Mouse (Mus musculus): Measurements from ENCODE around the gene Bpifb3.

Gene Bpifb3

DNA sequence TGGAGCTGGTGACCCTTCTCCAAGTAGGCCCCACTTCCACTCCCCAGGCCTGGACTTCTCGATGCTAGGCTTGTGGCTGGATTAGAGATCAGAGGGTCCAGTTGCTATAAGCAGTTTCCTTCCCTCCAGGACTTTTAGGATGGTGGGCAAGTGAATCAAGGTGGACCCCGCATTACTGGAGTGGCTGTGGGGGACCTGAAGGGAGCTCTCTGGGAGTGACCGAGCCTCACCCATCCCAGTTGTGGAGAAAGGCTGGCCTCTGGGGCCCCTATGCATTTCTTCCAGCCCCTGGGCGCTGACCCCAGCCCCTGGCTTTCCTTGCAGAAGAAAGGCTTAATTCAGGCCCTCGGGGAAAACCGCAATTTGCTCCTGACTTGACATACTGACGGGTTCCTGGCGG is at the start of gene Bpifb3:
TSS of gene Bpifb3 (plus strand) at position 301 of the 400 bp plus-strand sequence.
- WGBS = 82% methylated on average over 8 of the region's 8 CpGs

DNA sequence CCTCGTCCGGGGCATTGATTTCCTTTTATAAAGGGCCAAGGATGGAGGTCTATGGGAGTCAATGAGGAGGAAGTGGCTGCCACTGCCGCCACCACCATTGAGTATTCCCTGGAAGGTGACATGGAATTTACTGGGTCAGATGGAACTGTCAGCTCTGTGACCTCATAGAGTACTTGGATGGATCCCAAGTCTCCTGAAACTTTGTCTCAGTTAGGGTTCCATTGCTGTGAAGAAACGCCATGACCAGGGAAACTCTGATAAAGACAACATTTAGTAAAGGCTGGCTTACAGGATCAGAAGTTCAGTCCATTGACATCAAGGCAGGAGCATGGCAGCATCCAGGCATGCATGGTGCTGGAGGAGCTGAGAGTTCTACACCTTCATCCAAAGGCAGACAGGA is 47.0 kb upstream of the Bpifb3 start, which contains the start of gene Sun5:
TSS of gene Sun5 (minus strand) at position 101 of the 400 bp plus-strand sequence.
- WGBS = 88% methylated on average over 4 of the region's 4 CpGs

- 86% methylated on average over 9 of the region's 9 CpGs for whole genome bisulfite sequencing
These were observed 43.3 kb upstream of the Bpifb3 start, which contains the start of gene Bpifb2 for GRCm38 (mm10) chr2:153874745-153875144. Gene Bpifb2, plus strand, starts transcription at chr2:153875045.

DNA sequence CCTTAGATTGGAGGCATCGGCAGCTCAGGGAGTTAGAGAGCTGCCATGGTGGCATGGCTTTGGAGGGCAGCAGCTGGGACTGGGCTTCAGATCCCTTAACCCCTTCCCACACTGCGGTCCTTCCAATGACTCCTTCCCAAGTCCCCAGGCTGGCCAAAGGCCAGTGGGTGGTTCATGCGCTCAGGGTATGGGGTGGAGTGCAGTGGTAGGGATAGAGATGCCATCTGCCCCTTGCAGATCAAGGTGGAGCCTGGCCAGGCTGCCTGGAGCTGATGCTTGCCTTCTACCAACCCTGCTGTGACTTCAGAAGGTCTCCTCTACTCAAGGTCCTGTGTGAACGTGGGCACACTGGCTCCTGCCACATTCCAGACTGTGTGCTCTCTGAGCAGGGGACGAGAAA is 18.9 kb upstream of the Bpifb3 start:
- WGBS = 86% methylated on average over 5 of the region's 5 CpGs

- 76% methylated on average over 4 of the region's 4 CpGs for WGBS
These were observed 17.9 kb upstream of the Bpifb3 start, which contains the start of gene Bpifb6 for GRCm38 (mm10) chr2:153900088-153900487. Gene Bpifb6, plus strand, starts transcription at chr2:153900388.

GRCm38 (mm10) chr2:153902726-153903125 is 15.3 kb upstream of the Bpifb3 start:
- 83% methylated on average over 6 of the region's 6 CpGs for WGBS

GRCm38 (mm10) chr2:153906626-153907025 is 11.4 kb upstream of the Bpifb3 start:
- 91% methylated on average over 4 of the region's 4 CpGs for WGBS

DNA sequence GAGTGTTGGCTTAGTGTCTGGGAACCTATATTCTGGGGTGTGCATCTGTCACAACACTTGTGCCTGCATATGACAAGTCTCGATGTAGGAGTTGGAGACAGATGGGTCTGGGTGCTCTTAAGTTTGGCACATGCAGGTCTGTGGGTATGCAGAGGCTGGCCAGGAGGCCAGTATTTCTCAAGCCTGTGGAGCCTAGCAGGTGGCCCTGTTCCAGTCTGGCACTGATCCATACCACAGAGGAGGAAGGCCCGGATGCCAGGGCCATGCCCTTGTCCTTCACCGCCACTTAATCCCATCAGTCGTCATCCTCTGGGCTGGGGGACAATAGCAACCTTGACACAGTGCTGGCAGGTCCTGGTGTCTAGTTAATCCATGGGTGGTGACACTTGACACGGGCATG is 3.9 kb upstream of the Bpifb3 start:
- 38% methylated on average over 5 of the region's 5 CpGs for WGBS

DNA sequence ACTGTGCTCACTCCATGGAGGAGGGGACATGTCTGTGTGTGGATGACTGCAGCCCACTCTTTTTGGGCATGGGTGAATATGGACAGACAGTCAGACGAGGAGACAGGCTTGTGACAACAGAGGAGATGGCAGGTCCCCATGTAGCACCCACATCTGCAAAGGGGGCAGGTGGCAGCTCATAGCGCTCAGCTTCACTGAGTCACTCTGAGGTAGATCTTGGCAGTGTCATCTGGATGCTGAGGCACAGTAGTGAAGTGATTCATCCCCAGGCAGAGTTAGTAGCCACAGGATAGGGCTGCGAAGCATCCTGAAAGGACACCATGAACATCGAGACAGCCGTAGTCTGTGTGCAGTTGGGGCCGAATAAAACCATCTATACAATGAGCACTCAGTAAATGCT is 3.2 kb downstream of the Bpifb3 start:
- 55% methylated on average over 6 of the region's 6 CpGs for WGBS

- 60% methylated on average over 3 of the region's 3 CpGs for WGBS
These were observed 11.9 kb downstream of the Bpifb3 start for GRCm38 (mm10) chr2:153929871-153930413.

DNA sequence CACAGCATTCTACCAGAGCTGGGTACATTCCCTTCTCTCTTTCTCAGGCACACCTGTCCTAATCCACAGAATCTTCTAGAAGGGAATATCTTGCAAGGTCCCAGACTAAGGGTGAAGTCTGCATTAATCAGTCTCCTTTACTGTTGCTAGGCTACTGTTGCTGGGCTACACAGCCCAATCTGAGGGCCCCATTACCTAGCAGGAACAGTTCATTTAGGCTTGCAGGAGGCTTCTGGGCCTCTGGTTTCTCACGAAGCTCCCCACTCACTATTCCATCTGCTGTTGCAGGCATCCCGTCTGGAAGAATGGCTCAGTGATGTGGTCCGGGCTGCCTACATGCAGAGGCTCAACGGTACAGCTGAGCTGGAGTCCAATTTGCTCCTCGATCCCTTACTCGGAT is 13.1 kb downstream of the Bpifb3 start:
- WGBS = 56% methylated on average over 6 of the region's 6 CpGs

- 38% methylated on average over 6 of the region's 6 CpGs for WGBS
These were observed 15.3 kb downstream of the Bpifb3 start for GRCm38 (mm10) chr2:153933311-153933710.

DNA sequence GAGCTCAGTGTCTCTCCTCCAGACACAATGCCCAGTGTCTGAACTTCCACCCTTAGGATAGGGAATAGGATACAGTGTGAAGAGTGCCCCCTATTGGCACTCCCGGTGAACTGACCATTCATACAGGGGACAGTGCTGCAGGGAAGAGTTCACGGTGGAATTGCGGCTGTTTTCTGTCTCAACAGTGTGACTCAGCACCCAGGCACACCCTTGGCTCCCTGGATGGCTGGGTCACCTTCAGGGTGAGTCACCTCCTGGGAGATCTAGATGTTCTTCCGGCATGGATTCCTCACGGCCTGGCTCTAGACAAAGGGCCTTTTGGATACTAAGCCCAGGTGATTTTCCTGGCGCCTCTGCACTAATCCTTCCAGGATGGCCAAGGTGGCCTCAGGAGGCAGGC is 17.3 kb downstream of the Bpifb3 start:
- WGBS = 94% methylated on average over 6 of the region's 6 CpGs

DNA sequence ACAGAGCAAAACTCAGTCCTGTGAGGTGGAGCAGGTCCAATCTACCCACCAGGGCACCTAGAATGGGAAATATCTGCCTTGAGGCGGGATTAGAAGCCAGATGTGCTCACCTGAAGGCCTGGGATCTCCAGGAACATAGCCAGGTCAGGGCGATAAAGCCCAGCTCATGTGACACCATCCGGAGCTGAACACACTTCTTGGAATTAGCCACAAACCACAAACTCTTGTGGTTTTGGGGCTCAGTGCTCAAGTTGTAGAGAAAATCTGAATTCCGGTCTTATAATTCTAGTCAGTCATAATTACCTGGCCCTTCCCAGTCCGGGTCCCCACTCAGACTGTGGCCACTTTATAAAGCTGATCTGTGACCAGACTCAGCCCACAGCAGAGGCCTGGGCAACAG is 19.8 kb downstream of the Bpifb3 start, which contains the start of gene Bpifb4:
TSS of gene Bpifb4 (plus strand) at position 370 of the 400 bp plus-strand sequence.
- WGBS = 85% methylated on average over 5 of the region's 5 CpGs

- 34% methylated on average over 3 of the region's 3 CpGs for WGBS
These were observed 25.5 kb downstream of the Bpifb3 start for GRCm38 (mm10) chr2:153943537-153943936.

DNA sequence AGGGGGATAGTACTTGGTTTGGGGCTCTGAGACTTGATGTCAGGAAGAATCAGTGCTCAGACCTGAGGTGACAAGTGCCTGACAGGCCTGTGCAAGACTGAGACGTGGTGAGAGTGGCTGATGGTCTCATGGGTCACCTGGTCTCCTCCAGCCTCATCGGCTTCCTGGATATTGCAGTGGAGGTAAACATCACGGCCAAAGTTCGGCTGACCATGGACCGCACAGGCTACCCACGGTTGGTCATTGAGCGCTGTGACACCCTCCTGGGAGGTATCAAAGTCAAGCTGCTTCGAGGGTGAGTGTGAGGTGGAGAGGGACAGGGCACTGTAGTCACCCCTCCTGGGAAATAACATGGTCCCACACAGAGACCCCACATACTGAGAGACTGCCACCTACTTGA is 26.5 kb downstream of the Bpifb3 start:
- 89% methylated on average over 8 of the region's 8 CpGs for WGBS

- WGBS = 36% methylated on average over 6 of the region's 6 CpGs
These were observed 34.9 kb downstream of the Bpifb3 start for GRCm38 (mm10) chr2:153952897-153953296.

- WGBS = 7% methylated on average over 6 of the region's 6 CpGs
These were observed 35.8 kb downstream of the Bpifb3 start for GRCm38 (mm10) chr2:153953836-153954235.

DNA sequence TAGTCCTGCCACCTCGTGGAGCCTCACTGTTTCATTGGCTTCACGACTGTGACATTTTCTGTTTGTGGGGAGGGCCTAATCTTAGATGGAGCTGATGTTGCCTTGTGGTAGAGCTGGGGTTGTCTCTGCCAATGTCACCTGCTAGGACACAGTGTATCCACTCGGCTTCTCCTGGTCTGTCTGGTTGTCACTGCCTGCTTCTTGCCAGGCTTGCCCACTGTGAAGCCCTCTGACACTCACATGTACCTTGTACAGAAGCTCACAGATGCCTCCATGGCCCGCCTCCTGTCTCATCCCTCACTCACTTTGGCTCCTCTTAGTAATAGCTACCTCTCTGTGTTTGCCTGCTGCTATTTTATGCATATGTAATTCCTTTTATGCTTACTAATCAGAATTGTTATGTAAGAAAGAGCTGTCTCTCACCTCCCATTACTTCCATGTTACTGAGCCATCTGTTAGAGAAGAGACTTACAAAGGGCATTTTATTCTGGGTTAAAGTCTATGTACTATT is 44.8 kb downstream of the Bpifb3 start:
- 51% methylated on average over 4 of the region's 4 CpGs for WGBS

DNA sequence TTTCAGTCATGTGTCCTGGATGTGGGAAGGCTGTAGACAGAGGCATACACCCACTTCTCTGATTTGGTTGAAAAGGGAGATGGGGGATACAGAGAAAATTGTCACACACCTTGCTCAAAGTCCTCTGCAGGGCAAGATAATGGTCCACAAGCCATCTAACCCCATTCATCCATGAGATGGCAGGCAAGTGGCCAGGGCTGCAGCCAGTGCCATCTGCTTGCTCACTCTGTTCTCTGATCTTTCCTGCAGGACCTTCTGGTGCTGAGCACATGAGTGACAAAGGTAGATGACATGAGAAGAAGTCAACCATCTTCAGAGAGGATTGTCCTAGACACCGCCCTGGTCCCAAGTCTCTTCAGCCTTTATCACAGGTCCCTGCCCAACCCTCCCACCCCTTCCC is 45.3 kb downstream of the Bpifb3 start:
- WGBS = 100% methylated on average over 1 of the region's 1 CpGs

DNA sequence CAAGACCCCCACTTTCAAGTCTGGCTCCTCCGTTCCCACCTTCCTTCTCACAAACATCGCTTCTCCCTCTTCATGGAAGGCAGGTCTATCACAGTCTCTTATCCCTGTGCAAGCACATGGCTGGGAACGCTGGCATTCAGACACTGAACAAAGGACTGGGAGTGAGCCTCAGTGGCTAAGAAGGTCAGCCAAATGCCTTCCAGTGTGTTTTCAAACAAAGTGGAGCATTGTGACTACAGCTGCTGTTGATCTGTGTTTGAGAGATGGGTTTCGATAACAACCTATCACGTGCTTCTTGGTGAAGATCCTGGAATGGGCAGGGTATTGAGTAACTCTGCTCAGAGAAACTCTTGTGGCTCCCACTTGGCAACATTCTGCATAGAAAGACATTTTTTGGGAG is 52.2 kb downstream of the Bpifb3 start:
- 74% methylated on average over 5 of the region's 5 CpGs for WGBS

DNA sequence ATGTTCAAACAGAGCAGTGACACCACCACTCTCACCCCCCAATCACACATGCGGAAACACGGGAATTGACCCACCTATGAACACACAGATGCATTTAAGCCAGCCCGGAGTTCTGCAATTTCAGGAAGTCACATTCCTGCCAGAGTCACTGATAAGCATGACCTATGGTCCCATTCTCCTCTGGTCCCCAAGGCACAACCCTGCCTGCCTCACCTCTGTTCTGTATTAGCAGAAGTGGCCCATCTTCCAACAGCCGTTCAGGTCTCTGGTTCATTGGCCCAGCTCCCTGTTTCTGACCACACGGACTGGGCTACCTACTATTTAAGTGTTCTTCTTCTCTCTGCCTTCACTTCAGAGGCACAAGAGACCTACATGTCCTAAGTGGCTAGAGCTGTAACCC is 56.6 kb downstream of the Bpifb3 start, which contains the start of gene Bpifa6:
TSS of gene Bpifa6 (plus strand) at position 364 of the 400 bp plus-strand sequence.
- WGBS = 90% methylated on average over 5 of the region's 5 CpGs

Measured in cerebral cortex, adult 2 months (tissue).